Mouse (Mus musculus): ENCODE measurements at regions not wholly inside any gene's neighbourhood (a gene's known extent, or its start where the extent isn't known, plus 50 kb on each side); places are given as distances from the start of the nearest gene placed in this dataset.

- TF ChIP-seq CTCF (conservative IDR thresholded peaks at IDR 0.05; ENCODE audit: insufficient read depth, insufficient read length, low read depth, low read length) (no peak), POLR2A (IDR thresholded peaks at IDR 0.05; ENCODE audit: low read depth, low read length) (no peak)
Observed at GRCm38 (mm10) chr3:70483066-70483743, 475.8 kb downstream of the Otol1 start.
